Mouse (Mus musculus): ENCODE data around the gene Lgi1. TPM values are rescaled to one million over a fixed set of nuclear protein-coding genes. Genes with fewer than 3 reads are reported as not detected.

Lgi1 gene
- 10 to 100 TPM in 1 of 2 experiments, 1 to 10 TPM in 1; 1.7 to 12.1 TPM for total RNA-seq (2021)
- long read RNA-seq, experiment 1, full-length matches to known transcripts = 10 of 12 reads
- long read RNA-seq, experiment 1, partial matches to known transcripts = 1 of 12 reads
- long read RNA-seq, experiment 1, other reads (novel, unspliced or antisense) = 1 of 12 reads
- long read RNA-seq, experiment 2, full-length matches to known transcripts = 2 of 3 reads
- long read RNA-seq, experiment 2, partial matches to known transcripts = 1 of 3 reads
- long read RNA-seq, experiment 2, other reads (novel, unspliced or antisense) = 0 of 3 reads

DNA sequence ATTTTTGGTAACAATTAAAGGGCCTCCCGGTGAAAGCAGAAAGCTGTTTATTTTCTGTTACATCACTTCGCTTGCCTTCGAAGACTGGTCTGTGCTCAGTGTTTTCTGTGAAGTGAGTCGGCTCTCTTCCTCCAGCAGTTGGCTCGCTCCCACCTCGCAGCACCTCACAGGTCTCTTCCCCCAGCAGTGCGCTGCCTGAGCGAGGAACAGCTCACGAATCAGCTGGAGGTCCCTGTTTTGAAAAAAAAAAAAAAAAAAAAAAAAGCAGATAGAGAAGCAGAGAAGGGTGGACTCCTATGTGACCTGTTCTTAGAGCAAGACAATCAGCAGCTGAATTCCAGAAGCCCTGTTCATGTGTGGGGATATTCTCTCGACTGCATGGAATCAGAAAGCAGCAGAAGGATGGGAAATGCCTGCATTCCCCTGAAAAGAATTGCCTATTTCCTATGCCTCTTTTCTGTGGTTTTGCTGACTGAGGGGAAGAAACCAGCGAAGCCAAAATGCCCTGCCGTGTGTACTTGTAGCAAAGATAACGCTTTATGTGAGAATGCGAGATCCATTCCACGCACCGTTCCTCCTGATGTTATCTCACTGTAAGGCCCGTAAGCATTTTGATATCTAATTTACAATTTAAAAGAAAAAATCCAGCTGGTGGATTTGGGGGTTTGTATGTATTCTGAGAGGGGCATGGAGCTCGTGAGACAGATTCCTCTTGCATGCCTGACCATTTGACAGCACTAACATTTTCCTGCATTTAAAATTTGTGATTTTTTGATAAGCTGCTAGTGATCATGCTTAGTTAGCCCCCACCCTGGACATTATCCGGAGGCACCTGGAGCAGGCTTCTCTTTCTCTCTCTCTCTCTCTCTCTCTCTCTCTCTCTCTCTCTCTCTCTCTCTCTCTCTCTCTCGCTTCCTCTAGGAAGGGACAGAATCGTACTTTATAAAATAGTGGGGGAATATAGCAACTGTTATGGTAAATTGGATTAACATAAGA is at the start of gene Lgi1:
Gene Lgi1 (plus strand): TSS at position 32 of the 996 bp plus-strand sequence.
- peak within 1 kb of the TSS; percentile 51 for H3K4me3 ChIP-seq
- no peak for DNase-seq
- H3K27ac ChIP-seq = peak within 1 kb of the TSS; percentile 28; the same call in 1 of the 2 replicates
- no peak for TF ChIP-seq CTCF (IDR thresholded peaks at IDR 0.05)
- intact Hi-C loops (cut with DNase I) = no loop called here

DNA sequence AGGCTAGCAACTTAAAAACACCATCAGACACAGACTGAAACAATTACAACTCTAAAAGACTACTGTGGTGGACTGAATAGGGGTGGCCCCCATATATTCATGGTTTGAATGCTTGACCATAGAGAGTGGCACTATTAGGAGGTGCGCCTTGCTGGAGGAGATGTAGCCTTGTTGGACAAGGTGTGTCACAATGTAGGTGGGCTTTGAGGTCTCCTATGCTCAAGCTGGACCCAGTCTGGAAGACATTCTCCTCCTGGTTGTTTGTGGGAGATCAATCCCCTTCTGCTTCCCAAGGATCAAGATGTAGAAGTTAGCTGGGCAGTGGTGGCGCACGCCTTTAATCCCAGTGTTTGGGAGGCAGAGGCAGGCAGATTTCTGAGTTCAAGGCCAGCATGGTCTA is 46.6 kb upstream of the Lgi1 start:
- no peak for TF ChIP-seq CTCF (IDR thresholded peaks at IDR 0.05)
- Histone ChIP-seq H3K4me3 (no peak overlapping the region), H3K27ac (no peak overlapping the region)
- DNase-seq = no peak
- intact Hi-C loops (cut with DNase I) = no loop called here

DNA sequence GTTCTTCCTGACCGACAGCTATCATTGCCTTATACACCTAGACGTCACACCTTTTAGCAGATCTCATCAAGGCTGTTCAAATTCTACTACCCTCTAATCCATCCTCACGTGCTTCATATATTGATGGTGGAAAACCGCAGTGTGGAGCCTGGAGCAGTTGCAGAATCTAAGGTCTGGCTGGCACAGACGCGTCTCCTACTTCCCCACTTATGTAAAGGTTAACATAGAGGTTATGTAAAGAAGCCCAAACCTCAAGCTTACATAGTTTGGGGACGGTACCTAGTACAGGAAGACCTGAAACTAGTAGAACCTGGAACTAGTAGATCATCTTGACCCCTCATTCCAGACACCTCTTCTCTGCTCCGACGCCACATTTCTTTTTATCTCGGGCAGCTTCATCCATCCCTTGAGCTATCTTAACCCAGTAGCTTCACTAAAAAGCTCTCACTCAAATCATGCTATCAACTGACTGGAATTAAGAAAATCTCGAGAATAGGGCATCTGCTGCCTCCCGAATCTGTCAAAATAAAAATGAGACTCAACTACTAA is 40.9 kb upstream of the Lgi1 start:
- no peak for DNase-seq
- TF ChIP-seq CTCF (IDR thresholded peaks at IDR 0.05) = no peak
- intact Hi-C loops (cut with DNase I) = loop anchor here (10.0 kb wide), 1 partner anchor 591 kb away; the partner anchor contains the start of gene Noc3l
- H3K27ac ChIP-seq = peak overlapping the region; percentile 91
- H3K4me3 ChIP-seq = peak overlapping the region; percentile 85

DNA sequence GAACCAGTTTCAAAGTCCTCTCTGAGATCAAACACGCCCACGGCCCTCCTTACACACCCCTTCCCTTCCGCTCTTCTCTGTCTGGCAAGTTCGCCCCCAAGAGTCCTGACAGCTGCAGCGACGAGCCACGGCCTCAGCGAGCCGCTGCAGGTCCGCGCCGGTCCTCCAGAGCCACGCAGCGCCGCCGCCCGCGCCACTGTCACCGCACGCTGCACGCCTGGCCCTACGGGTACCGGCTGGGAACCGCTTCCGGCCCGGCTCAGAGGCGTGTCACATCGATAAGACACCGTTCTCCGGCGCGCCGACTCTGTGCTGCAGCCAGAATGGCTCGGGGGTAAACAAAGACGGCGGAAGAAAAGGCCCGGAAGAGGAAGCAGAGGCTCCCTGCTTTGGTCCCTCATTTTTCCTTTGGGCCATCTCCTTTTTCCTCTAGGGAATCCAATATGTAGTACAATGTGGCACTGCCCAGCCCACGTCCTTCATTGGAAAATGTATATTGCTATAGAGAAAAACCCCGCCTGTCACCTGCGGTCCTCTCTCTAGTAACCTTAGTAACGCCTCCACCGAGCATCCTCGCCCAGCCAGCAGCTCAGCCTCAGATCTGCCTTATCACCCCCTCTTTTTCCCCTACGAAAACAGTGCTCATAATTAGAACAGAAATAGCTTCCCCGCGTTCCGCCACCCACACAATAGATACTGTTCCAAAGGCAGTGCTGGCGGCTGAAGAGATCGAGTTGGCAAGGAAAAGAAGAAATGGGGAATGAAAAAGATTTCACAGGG is 40.2 kb upstream of the Lgi1 start, which contains the start of gene Fra10ac1:
Gene Fra10ac1 (minus strand): TSS at position 252 of the 780 bp plus-strand sequence.
- TF ChIP-seq CTCF (IDR thresholded peaks at IDR 0.05) = peak; percentile 58
- Histone ChIP-seq H3K4me3 (peak within 1 kb of the TSS; percentile 85), H3K27ac (peak within 1 kb of the TSS; percentile 91)
- DNase-seq = peak; percentile 95
- intact Hi-C loops (cut with DNase I) = loop anchor here (10.0 kb wide), 1 partner anchor 591 kb away; the partner anchor contains the start of gene Noc3l

DNA sequence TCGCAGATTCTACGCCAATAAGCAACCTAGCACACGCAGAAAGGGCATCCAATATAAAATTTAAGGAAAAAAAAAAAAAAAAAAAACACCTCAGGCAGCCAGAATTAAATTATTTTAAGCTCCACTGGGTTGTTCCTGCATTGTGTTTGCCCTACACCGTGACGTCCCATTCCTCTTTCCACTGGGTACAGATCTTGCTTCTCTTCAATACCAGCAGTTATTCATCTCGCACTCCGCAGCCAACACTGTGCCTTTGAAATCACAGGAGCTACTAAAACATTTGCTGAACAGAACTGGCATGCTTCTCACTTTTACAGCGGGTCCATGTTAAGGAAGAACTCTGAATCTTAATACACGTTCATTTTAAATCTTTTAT is 39.7 kb upstream of the Lgi1 start:
- intact Hi-C loops (cut with DNase I) = loop anchor here (10.0 kb wide), 1 partner anchor 590 kb away; the partner anchor contains the start of gene Noc3l
- H3K27ac ChIP-seq = peak overlapping the region; percentile 91
- DNase-seq = no peak
- H3K4me3 ChIP-seq = peak overlapping the region; percentile 85
- no peak for TF ChIP-seq CTCF (IDR thresholded peaks at IDR 0.05)

DNA sequence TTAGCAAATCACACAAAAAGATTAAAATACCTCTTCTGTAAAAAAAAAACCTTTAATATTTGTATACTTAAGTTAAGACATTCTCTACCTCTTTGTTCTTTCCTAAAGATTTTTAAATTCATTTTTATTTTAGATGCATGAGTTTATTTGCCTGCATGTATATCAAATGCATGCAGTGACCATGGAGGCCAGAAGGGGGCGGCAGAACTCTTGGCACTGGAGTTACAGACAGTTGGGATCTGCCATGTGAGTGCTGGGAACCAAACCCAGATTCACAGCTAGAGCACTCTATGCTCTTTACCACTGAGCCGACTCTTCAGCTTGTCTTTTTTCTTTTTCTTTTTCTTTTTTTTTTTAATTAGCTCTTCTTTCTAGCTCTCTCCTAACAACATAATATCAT is 35.6 kb upstream of the Lgi1 start:
- H3K4me3 ChIP-seq = no peak overlapping the region
- H3K27ac ChIP-seq = no peak overlapping the region
- intact Hi-C loops (cut with DNase I) = loop anchor here (10.0 kb wide), 1 partner anchor 586 kb away; the partner anchor contains the start of gene Noc3l
- DNase-seq = no peak
- TF ChIP-seq CTCF (IDR thresholded peaks at IDR 0.05) = peak; percentile 14; the same call in 1 of the 2 replicates

DNA sequence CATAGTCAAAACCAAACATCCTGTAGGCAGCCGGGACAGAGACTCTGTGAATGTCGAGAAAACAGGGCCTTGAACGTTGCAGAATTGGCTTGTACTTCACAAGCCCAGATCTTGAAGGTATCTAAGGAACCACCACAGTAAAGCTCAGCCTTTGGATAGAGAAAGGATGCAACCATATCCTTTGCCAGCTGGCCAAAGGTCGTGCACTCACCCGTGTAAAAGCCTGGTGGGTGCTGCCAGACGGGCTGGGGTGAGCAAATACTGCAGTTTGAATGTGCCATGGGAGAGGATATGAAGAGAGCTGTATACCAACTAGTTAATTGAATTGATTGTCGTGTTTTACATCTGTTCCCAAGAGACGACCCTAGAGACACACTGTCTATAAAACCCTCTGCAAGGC is 32.2 kb upstream of the Lgi1 start:
- TF ChIP-seq CTCF (IDR thresholded peaks at IDR 0.05) = no peak
- intact Hi-C loops (cut with DNase I) = no loop called here
- no peak for DNase-seq
- Histone ChIP-seq H3K4me3 (no peak overlapping the region), H3K27ac (no peak overlapping the region)

DNA sequence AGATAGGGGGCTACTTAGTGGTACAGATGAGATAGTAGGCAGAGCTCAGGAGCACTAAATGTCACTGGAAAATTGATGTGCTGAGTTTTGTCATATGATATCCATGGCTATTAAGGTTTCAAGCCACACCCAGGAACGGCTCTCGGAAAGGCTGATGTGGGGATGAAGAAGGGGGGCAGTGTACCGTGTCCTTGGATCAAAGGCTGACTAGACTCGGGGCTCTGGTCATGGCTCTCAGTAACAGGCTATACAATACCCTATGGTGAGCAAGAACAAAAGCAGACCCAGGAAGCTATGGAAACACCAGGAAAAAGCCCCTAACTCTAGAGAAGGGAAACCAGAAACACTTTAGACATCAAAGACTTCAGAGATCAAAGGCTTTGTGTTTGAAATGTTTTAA is 31.8 kb upstream of the Lgi1 start:
- H3K27ac ChIP-seq = no peak overlapping the region
- TF ChIP-seq CTCF (IDR thresholded peaks at IDR 0.05) = no peak
- H3K4me3 ChIP-seq = no peak overlapping the region
- DNase-seq = no peak
- intact Hi-C loops (cut with DNase I) = no loop called here

DNA sequence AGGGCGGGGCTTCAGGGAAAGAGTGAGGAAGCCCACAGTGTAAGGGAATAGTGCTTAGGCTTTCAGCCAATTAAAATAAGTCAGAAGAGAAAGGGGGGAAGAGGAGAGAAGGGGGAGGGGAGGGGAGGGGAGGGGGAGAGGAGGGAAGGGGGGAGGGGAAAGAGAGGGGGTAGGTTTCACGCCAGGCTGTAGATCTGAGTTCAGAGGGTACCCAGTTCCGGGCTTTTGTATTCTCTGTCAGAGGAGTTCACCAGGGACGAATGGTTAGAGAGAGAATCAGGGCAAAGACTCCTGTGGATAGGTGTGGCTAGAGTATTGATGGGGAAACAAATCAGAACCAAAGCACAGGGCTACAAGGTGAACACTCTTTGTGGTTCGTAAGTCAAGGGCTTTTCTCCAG is 27.8 kb upstream of the Lgi1 start:
- Histone ChIP-seq H3K4me3 (no peak overlapping the region), H3K27ac (no peak overlapping the region)
- intact Hi-C loops (cut with DNase I) = no loop called here
- no peak for DNase-seq
- no peak for TF ChIP-seq CTCF (IDR thresholded peaks at IDR 0.05)

DNA sequence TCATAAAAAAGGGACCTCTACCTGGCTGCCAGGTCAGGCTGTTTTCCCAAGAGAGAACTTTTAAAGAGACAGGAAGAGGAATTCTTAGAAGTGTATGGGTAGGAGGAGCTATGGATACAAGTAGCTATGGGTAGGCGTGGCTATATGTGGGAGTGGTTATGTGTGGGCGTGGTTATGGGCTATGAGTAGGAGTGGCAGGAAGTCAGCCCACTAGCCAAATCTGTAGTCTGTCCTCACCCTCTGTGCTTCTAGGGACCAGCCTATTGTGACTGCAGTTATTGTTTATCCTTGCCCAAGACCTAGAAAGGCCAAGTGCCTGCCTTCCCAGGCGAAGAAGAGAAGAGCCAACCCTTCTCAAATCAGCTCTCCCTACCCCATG is 26.5 kb upstream of the Lgi1 start:
- no peak overlapping the region for H3K4me3 ChIP-seq
- no peak for TF ChIP-seq CTCF (IDR thresholded peaks at IDR 0.05)
- intact Hi-C loops (cut with DNase I) = no loop called here
- H3K27ac ChIP-seq = no peak overlapping the region
- DNase-seq = no peak

DNA sequence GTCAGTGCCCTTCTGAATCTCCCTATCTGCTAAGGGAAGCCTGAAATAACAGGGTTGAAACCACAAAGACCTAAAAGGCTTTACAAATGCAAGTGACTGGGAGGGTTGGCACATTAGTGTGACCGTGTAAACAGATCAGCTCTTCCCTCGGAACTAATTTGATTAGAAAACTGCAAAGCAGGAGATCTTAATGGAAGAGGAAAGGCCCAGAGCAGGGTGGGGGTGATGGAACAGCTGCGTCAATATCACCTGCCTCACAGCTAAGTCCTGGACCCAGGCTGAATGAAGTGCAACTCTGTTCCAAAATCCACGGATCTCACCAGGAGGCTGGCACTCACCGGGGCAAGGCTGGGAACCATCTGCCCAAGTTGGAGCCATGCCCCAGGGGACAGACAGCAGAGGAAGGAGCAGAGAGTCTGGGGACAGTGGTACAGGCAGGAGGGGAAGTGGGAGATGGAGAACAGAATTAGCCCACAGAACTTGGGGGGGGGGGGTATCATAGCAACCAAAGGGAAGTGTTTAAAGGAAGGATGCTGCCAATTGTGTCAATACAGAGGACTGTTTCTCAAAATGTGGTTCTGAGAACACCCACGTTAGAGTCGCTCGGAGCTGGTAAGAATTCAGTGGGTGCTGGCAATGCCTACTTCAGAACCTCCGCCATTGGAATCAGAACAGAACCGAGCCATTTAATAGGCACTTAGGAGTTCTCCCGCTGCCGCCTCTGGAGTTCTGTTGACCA is 26.0 kb upstream of the Lgi1 start:
- intact Hi-C loops (cut with DNase I) = no loop called here
- TF ChIP-seq CTCF (IDR thresholded peaks at IDR 0.05) = no peak
- Histone ChIP-seq H3K4me3 (no peak overlapping the region), H3K27ac (no peak overlapping the region)
- DNase-seq = no peak

Measured in gastrocnemius, adult 2 months (tissue).